Mouse (Mus musculus) liver, embryonic 14.5 days (tissue): ENCODE measurements around the gene Plek. TPM values are rescaled to one million over a fixed set of nuclear protein-coding genes. Genes with fewer than 3 reads are reported as not detected.
A peak's percentile ranks its signal among the peaks of the same experiment; 100 is the strongest.

Experiments
- ATAC-seq: fragments of 200-750 bp; cut with Nextera tagmentation; 2 replicates; pipeline ENCODE4 v1.8.0; 2017; ENCODE audit warnings: moderate number of reproducible peaks, mild to moderate bottlenecking, moderate library complexity; ENCODE audit not compliant: insufficient read depth
- DNase-seq, 3 experiments: peaks; one replicate each; pipeline ENCODE4 v3.0.0-alpha.2; 2012 to 2013; ENCODE audit warnings: low read depth in 3 of 3, low spot score in 3 of 3
- H3K27ac ChIP-seq: fragments of 300-500 bp; sonication (generic); 2 replicates; pipeline ENCODE4 v1.5.1; 2014; ENCODE audit warnings: moderate library complexity, mild to moderate bottlenecking, control low read depth, inconsistent platforms
- H3K27me3 ChIP-seq: fragments of 300-500 bp; sonication (generic); 2 replicates; pipeline ENCODE4 v1.6.1; 2014; ENCODE audit warnings: mild to moderate bottlenecking, low read length, moderate library complexity; ENCODE audit not compliant: control insufficient read depth, insufficient read depth
- H3K36me3 ChIP-seq: fragments of 300-500 bp; sonication (generic); replicated peaks from 2 replicates; pipeline ENCODE4 v1.6.1; 2014; ENCODE audit warnings: low read depth; ENCODE audit not compliant: control insufficient read depth, insufficient read depth
- H3K4me1 ChIP-seq, 2 experiments: fragments of 200-500 bp in 1 of 2; fragments of 300-500 bp in 1 of 2; sonication (generic) in 1 of 2; replicated peaks; 2 replicates each; pipeline ENCODE4 v1.6.1; 2012 to 2014; ENCODE audit warnings: antibody characterized with exemption in 1 of 2, inconsistent platforms in 1 of 2, low read length in 1 of 2; ENCODE audit not compliant: control insufficient read depth in 2 of 2, insufficient read depth in 2 of 2
- H3K4me2 ChIP-seq: fragments of 300-500 bp; sonication (generic); 2 replicates; pipeline ENCODE4 v1.6.1; 2014; ENCODE audit warnings: low read depth, mild to moderate bottlenecking, control low read depth, moderate library complexity
- H3K4me3 ChIP-seq, 2 experiments: fragments of 200-500 bp in 1 of 2; fragments of 300-500 bp in 1 of 2; sonication (generic) in 1 of 2; 2 replicates each; pipeline ENCODE4 v1.5.1; 2012 to 2014; ENCODE audit warnings: low read depth in 2 of 2, low read length in 2 of 2, mild to moderate bottlenecking in 2 of 2, control low read depth in 1 of 2, inconsistent platforms in 1 of 2, moderate library complexity in 1 of 2; ENCODE audit not compliant: insufficient read depth in 1 of 2
- H3K9ac ChIP-seq: fragments of 300-500 bp; sonication (generic); replicated peaks from 2 replicates; pipeline ENCODE4 v1.6.1; 2014; ENCODE audit warnings: mild to moderate bottlenecking, control low read depth, moderate library complexity
- H3K9me3 ChIP-seq: fragments of 300-500 bp; sonication (generic); 2 replicates; pipeline ENCODE4 v1.6.1; 2016; ENCODE audit warnings: low read length, mixed read lengths; ENCODE audit not compliant: control insufficient read depth
- CTCF ChIP-seq: IDR thresholded peaks from 2 replicates; pipeline ENCODE4 v1.5.1; 2016; ENCODE audit warnings: antibody characterized with exemption, low read depth, control low read depth
- EP300 ChIP-seq: IDR thresholded peaks from 2 replicates; pipeline ENCODE4 v1.6.1; 2016; ENCODE audit warnings: antibody characterized with exemption, low read depth
- WGBS: fragments of 180-500 bp; shearing (Covaris S2); extraction: QIAGEN DNeasy Blood & Tissue Kit; methylation state at CpG from one replicate; pipeline ENCODE4 v1.1.7; 2014; ENCODE audit not compliant: insufficient replicate concordance; 5-methylcytosine and 5-hydroxymethylcytosine counted together
- polyA plus RNA-seq, 2 experiments: library from polyadenylated mRNA; depleted of rRNA in 1 of 2; stranded (reverse) in 1 of 2; unstranded in 1 of 2; fragments of >200 nt; fragmentation: Nextera tagmentation in 1 of 2; extraction: Ambion mirVana in 1 of 2; gene quantifications; 2 replicates each; pipeline versions ENCODE4 v1.2.1 to v1.2.3; 2012 to 2014

Gene Plek
- polyA plus RNA-seq, 2 experiments: 10.9 to 18.2 TPM

GRCm38 (mm10) chr11:16951761-16952010, 100.5 kb downstream of the Plek start:
- no peak for DNase-seq
- Histone ChIP-seq H3K36me3 (no peaks in the 10 kb centered on the region; the same call in 1 of the 2 replicates), H3K27me3 (no peaks in the 10 kb centered on the region), H3K4me2 (peak overlapping the region; percentile 81), H3K27ac (peak overlapping the region; percentile 74), H3K4me1 (peaks cover 4 to 11% of the 10 kb centered on the region in 2 experiments), H3K4me3 (peak overlapping the region; percentile 85 to 93), H3K9me3 (no peaks in the 10 kb centered on the region), H3K9ac (peak overlapping the region; percentile 97)
- TF ChIP-seq CTCF (no peak), EP300 (no peak)
- peak; percentile 17 for ATAC-seq
- 2% methylated on average over 9 of the region's 9 CpGs for WGBS

GRCm38 (mm10) chr11:16950976-16951760, 101.0 kb downstream of the Plek start, which contains the start of gene Fbxo48:
Gene Fbxo48, plus strand, starts transcription at chr11:16951375.
- peak within 1 kb of the TSS; percentile 81 for H3K4me2 ChIP-seq
- peak; percentile 99 to 100 (median 99) for DNase-seq
- H3K27ac ChIP-seq: peak within 1 kb of the TSS; percentile 74
- under 1% methylated on average over 38 of the region's 38 CpGs for WGBS
- H3K4me3 ChIP-seq: peak within 1 kb of the TSS; percentile 85 to 93
- H3K9me3 ChIP-seq: no peaks in the 10 kb centered on the region
- peak within 1 kb of the TSS; percentile 97 for H3K9ac ChIP-seq
- peak; percentile 99 for ATAC-seq
- TF ChIP-seq CTCF (no peak), EP300 (no peak)
- peaks cover 3 to 11% of the 10 kb centered on the region in 2 experiments for H3K4me1 ChIP-seq
- H3K27me3 ChIP-seq: no peaks in the 10 kb centered on the region
- no peaks in the 10 kb centered on the region; the same call in 1 of the 2 replicates for H3K36me3 ChIP-seq

GRCm38 (mm10) chr11:16950226-16950975, 101.8 kb downstream of the Plek start:
- H3K9me3 ChIP-seq: no peaks in the 10 kb centered on the region
- H3K4me2 ChIP-seq: peak overlapping the region; percentile 68
- peak overlapping the region; percentile 85 for H3K4me3 ChIP-seq
- peak overlapping the region; percentile 66 for H3K9ac ChIP-seq
- DNase-seq (no peak), ATAC-seq (no peak; the same call in 1 of the 2 replicates)
- WGBS: 26% methylated on average over 13 of the region's 13 CpGs
- peaks cover 0 to 8% of the 10 kb centered on the region in 2 experiments for H3K4me1 ChIP-seq
- H3K27me3 ChIP-seq: no peaks in the 10 kb centered on the region
- H3K27ac ChIP-seq: peak overlapping the region; percentile 68
- TF ChIP-seq CTCF (no peak), EP300 (no peak)
- H3K36me3 ChIP-seq: no peaks in the 10 kb centered on the region; the same call in 1 of the 2 replicates

GRCm38 (mm10) chr11:16948756-16949155, 103.4 kb downstream of the Plek start:
- H3K36me3 ChIP-seq: no peaks in the 10 kb centered on the region; the same call in 1 of the 2 replicates
- H3K9me3 ChIP-seq: no peaks in the 10 kb centered on the region
- TF ChIP-seq CTCF: peak; percentile 67
- no peak for TF ChIP-seq EP300
- H3K27me3 ChIP-seq: no peaks in the 10 kb centered on the region
- H3K27ac ChIP-seq: no peak overlapping the region
- 0 out of 2 replicates have a peak overlapping the region, but pooled peaks have one; percentile 15 for H3K4me2 ChIP-seq
- H3K9ac ChIP-seq: no peak overlapping the region
- ATAC-seq (no peak), DNase-seq (no peak)
- H3K4me3 ChIP-seq: no peak overlapping the region
- 23% methylated on average over 1 of the region's 1 CpGs for WGBS
- H3K4me1 ChIP-seq: peaks cover 0 to 7% of the 10 kb centered on the region in 2 experiments

- Histone ChIP-seq H3K36me3 (no peaks in the 10 kb centered on the region), H3K4me2 (no peak overlapping the region), H3K4me3 (no peak overlapping the region), H3K9ac (no peak overlapping the region), H3K27ac (no peak overlapping the region), H3K9me3 (no peaks in the 10 kb centered on the region), H3K4me1 (no peaks in the 10 kb centered on the region), H3K27me3 (no peaks in the 10 kb centered on the region)
- ATAC-seq: no peak
- WGBS: 65% methylated on average over 4 of the region's 4 CpGs
- no peak for TF ChIP-seq CTCF
- no peak for TF ChIP-seq EP300
- no peak for DNase-seq
These were observed 109.2 kb downstream of the Plek start for GRCm38 (mm10) chr11:16943016-16943415.
